Mouse (Mus musculus) cerebellum, adult 9-10 months (tissue): ENCODE measurements around the gene Galr2.
"Not testable (repeated sequence)": the region's sequence is repeated elsewhere in the genome, so short reads cannot be mapped to it uniquely, and the experiment has no call there.

Experiments
- DNase-seq: peaks from one replicate; pipeline ENCODE4 v3.0.0; 2022

Galr2 gene

GRCm38 (mm10) chr11:116272589-116273468, 7.9 kb upstream of the Galr2 start:
- no peak for DNase-seq

- no peak for DNase-seq
Observed at GRCm38 (mm10) chr11:116273469-116274044, 7.2 kb upstream of the Galr2 start.

GRCm38 (mm10) chr11:116274045-116274666, 6.6 kb upstream of the Galr2 start, which contains the start of gene Srp68:
Gene Srp68, minus strand, starts transcription at chr11:116274217.
- peak; percentile 91 for DNase-seq

- not testable (repeated sequence) for DNase-seq
Observed at GRCm38 (mm10) chr11:116277184-116277583, 3.6 kb upstream of the Galr2 start.

GRCm38 (mm10) chr11:116281671-116282070, 932 bp downstream of the Galr2 start:
- DNase-seq = peak; percentile 5

GRCm38 (mm10) chr11:116282089-116282488, 1.4 kb downstream of the Galr2 start:
- no peak for DNase-seq

- peak; percentile 5 for DNase-seq
Observed at GRCm38 (mm10) chr11:116282912-116283521, 2.3 kb downstream of the Galr2 start.

GRCm38 (mm10) chr11:116283982-116284381, 3.2 kb downstream of the Galr2 start:
- DNase-seq = peak; percentile 6

GRCm38 (mm10) chr11:116285770-116286191, 5.0 kb downstream of the Galr2 start:
- DNase-seq = no peak

- DNase-seq = no peak
Observed at GRCm38 (mm10) chr11:116287351-116287750, 6.6 kb downstream of the Galr2 start.

GRCm38 (mm10) chr11:116290556-116290955, 9.8 kb downstream of the Galr2 start:
- no peak for DNase-seq

- DNase-seq = no peak
Observed at GRCm38 (mm10) chr11:116292401-116292800, 11.7 kb downstream of the Galr2 start.

GRCm38 (mm10) chr11:116293538-116294137, 12.9 kb downstream of the Galr2 start:
- DNase-seq = no peak

GRCm38 (mm10) chr11:116294319-116294718, 13.6 kb downstream of the Galr2 start:
- DNase-seq = no peak

GRCm38 (mm10) chr11:116296191-116296734, 15.5 kb downstream of the Galr2 start:
- DNase-seq = no peak

GRCm38 (mm10) chr11:116297017-116297416, 16.3 kb downstream of the Galr2 start:
- DNase-seq = no peak

GRCm38 (mm10) chr11:116298221-116298620, 17.5 kb downstream of the Galr2 start:
- peak; percentile 85 for DNase-seq

GRCm38 (mm10) chr11:116298621-116299020, 17.9 kb downstream of the Galr2 start:
- DNase-seq = peak; percentile 89

- DNase-seq = peak; percentile 26
Observed at GRCm38 (mm10) chr11:116305423-116305822, 24.7 kb downstream of the Galr2 start.

GRCm38 (mm10) chr11:116306126-116306982, 25.6 kb downstream of the Galr2 start:
- DNase-seq = peak; percentile 92

- no peak for DNase-seq
Observed at GRCm38 (mm10) chr11:116307019-116307725, 26.4 kb downstream of the Galr2 start, which contains the start of gene Exoc7. Gene Exoc7, minus strand, starts transcription at chr11:116307233.
